Mouse (Mus musculus): Measurements from ENCODE around the gene Il15ra. TPM values are rescaled to one million over a fixed set of nuclear protein-coding genes. Genes with fewer than 3 reads are reported as not detected.

The Il15ra gene
- total and polyA plus RNA-seq, 2 experiments from 2014 or later = 1.00 to 1.3 TPM

DNA sequence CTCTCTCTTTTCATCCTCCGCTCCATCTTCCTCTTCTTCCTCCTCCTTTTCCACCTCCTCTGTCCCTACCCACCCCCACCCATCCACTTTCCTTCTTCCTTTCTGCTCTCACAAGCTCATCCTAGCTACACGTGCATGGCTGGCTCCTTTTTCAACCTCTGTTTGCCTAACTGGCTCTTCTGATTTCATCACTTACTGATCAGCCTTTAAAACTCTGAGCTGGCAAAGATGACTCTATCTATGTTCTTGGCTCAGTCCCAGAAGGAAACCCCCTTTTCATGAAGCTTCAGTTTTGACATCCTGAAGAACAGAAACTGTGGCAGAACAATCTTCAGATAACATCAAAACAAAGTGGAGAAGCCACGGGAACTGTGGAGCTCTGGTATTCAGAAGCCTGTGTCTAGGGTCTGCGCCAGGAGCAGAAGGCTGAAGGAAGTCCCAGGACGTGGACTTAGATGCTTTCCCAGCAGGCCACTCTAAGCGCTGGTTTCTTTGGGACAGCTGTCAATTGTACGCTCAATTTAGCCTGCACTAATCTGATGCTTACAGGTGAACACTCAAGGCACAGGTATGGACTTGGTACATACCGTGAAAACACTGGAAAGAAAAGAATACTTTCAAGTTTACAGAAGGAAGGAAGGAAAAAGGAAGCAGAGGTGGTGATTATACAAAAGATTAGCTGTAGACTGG lies 14.7 kb upstream of the Il15ra start:
- WGBS = 73% methylated on average over 8 of the region's 8 CpGs
- Histone ChIP-seq H3K9ac (no peak overlapping the region), H3K36me3 (ENCODE audit: insufficient read depth) (no peaks in the 10 kb centered on the region), H3K27me3 (ENCODE audit: insufficient read depth, low read length) (no peaks in the 10 kb centered on the region), H3K4me2 (ENCODE audit: low read depth) (no peak overlapping the region), H3K4me1 (ENCODE audit: insufficient read depth) (no peaks in the 10 kb centered on the region), H3K4me3 (ENCODE audit: low read depth, low read length) (no peak overlapping the region), H3K9me3 (ENCODE audit: low read length) (no peaks in the 10 kb centered on the region), H3K27ac (ENCODE audit: low read depth, low read length) (no peak overlapping the region)
- DNase-seq (no peak), ATAC-seq (no peak)
- TF ChIP-seq CTCF (IDR thresholded peaks at IDR 0.05; ENCODE audit: low read depth) = no peak

DNA sequence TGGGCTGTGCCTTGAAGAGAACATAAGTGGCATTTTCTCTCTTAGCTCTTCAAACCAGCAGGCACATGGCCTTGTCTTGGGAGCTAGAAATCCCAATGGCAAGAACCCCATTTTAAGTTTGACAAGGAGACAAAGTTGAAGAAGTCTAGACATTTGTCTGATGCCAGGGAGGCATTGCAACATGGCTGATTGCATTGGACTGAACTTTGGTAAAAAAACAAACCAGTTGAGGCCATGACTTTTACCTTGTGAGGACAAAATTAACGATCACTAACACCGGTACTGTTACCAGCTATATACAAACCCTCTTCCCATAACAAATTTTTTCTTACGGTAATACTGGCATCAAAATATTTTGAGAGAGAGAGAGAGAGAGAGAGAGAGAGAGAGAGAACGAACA lies 11.7 kb upstream of the Il15ra start:
- Histone ChIP-seq H3K9me3 (ENCODE audit: low read length) (no peaks in the 10 kb centered on the region), H3K36me3 (ENCODE audit: insufficient read depth) (no peaks in the 10 kb centered on the region), H3K4me2 (ENCODE audit: low read depth) (no peak overlapping the region), H3K4me1 (ENCODE audit: insufficient read depth) (no peaks in the 10 kb centered on the region), H3K4me3 (ENCODE audit: low read depth, low read length) (no peak overlapping the region), H3K27ac (ENCODE audit: low read depth, low read length) (no peak overlapping the region), H3K9ac (no peak overlapping the region), H3K27me3 (ENCODE audit: insufficient read depth, low read length) (no peaks in the 10 kb centered on the region)
- ATAC-seq (no peak), DNase-seq (no peak)
- WGBS = 92% methylated on average over 4 of the region's 4 CpGs
- no peak for TF ChIP-seq CTCF (IDR thresholded peaks at IDR 0.05; ENCODE audit: low read depth)

DNA sequence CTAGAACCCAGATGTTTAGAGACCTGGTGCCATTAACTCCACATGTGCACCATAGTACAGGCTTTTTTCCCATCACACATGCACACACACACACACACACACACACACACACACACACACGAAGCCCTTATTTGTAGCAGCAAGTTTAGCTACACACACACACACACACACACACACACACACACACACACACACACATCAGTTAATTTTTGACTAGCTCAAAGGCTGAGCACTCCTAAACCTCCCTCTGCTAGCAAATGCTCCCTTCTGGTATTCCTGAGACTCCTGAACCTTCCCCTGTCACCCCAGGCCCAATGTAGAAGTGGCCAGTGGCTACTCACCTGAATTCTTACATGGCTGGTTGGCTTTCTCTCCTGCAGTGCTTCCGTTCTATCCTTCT lies 11.0 kb upstream of the Il15ra start:
- H3K27me3 ChIP-seq (ENCODE audit: insufficient read depth, low read length) = no peaks in the 10 kb centered on the region
- no peak for TF ChIP-seq CTCF (IDR thresholded peaks at IDR 0.05; ENCODE audit: low read depth)
- no peaks in the 10 kb centered on the region for H3K9me3 ChIP-seq (ENCODE audit: low read length)
- H3K27ac ChIP-seq (ENCODE audit: low read depth, low read length) = no peak overlapping the region
- H3K36me3 ChIP-seq (ENCODE audit: insufficient read depth) = no peaks in the 10 kb centered on the region
- no peak overlapping the region for H3K9ac ChIP-seq
- no peak for DNase-seq
- H3K4me3 ChIP-seq (ENCODE audit: low read depth, low read length) = no peak overlapping the region
- WGBS = 77% methylated on average over 2 of the region's 2 CpGs
- H3K4me2 ChIP-seq (ENCODE audit: low read depth) = no peak overlapping the region
- no peak for ATAC-seq
- H3K4me1 ChIP-seq (ENCODE audit: insufficient read depth) = no peaks in the 10 kb centered on the region

DNA sequence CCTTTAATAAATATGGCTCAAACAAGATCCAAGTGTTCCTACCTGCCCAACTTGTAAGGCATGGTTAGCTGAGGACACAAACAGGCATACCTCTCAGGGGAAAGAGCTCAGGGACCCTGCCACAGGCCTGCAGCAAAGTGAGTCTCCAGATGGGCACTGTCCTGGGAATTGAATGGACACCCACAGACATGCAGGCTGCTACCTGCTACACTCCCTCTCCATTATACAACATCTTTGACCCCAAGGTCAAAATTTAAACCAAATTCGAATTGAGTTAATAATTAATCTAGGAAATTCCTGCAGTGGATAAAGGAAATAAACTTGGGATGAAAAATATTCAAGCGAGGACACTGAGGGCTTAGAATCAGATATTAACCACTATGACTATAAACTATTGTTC lies 9.2 kb upstream of the Il15ra start:
- no peak overlapping the region for H3K9ac ChIP-seq
- no peak overlapping the region for H3K4me3 ChIP-seq (ENCODE audit: low read depth, low read length)
- DNase-seq (no peak), ATAC-seq (no peak)
- H3K27ac ChIP-seq (ENCODE audit: low read depth, low read length) = no peak overlapping the region
- WGBS = 62% methylated on average over 2 of the region's 2 CpGs
- H3K36me3 ChIP-seq (ENCODE audit: insufficient read depth) = no peaks in the 10 kb centered on the region
- H3K9me3 ChIP-seq (ENCODE audit: low read length) = no peaks in the 10 kb centered on the region
- H3K4me1 ChIP-seq (ENCODE audit: insufficient read depth) = no peaks in the 10 kb centered on the region
- H3K27me3 ChIP-seq (ENCODE audit: insufficient read depth, low read length) = no peaks in the 10 kb centered on the region
- no peak overlapping the region for H3K4me2 ChIP-seq (ENCODE audit: low read depth)
- TF ChIP-seq CTCF (IDR thresholded peaks at IDR 0.05; ENCODE audit: low read depth) = no peak

GRCm38 (mm10) chr2:11698994-11699393 lies 6.1 kb upstream of the Il15ra start:
- ATAC-seq = no peak
- WGBS = 65% methylated on average over 5 of the region's 5 CpGs

GRCm38 (mm10) chr2:11699905-11700304 lies 5.2 kb upstream of the Il15ra start:
- Histone ChIP-seq H3K27ac (ENCODE audit: low read depth, low read length) (no peak overlapping the region), H3K4me2 (ENCODE audit: low read depth) (no peak overlapping the region), H3K9ac (no peak overlapping the region), H3K36me3 (ENCODE audit: insufficient read depth) (no peaks in the 10 kb centered on the region), H3K4me3 (ENCODE audit: low read depth, low read length) (no peak overlapping the region), H3K9me3 (ENCODE audit: low read length) (no peaks in the 10 kb centered on the region), H3K4me1 (ENCODE audit: insufficient read depth) (no peaks in the 10 kb centered on the region), H3K27me3 (ENCODE audit: insufficient read depth, low read length) (0 out of 2 replicates have a peak, but pooled peaks cover 4% of the 10 kb centered on the region)
- DNase-seq = no peak
- 86% methylated on average over 2 of the region's 2 CpGs for WGBS
- no peak for ATAC-seq
- TF ChIP-seq CTCF (IDR thresholded peaks at IDR 0.05; ENCODE audit: low read depth) = no peak

More at GRCm38 (mm10) chr2:11698994-11699393, 6.1 kb upstream of the Il15ra start:
- Histone ChIP-seq H3K4me2 (ENCODE audit: low read depth) (no peak overlapping the region), H3K36me3 (ENCODE audit: insufficient read depth) (no peaks in the 10 kb centered on the region), H3K27ac (ENCODE audit: low read depth, low read length) (no peak overlapping the region), H3K4me1 (ENCODE audit: insufficient read depth) (no peaks in the 10 kb centered on the region), H3K4me3 (ENCODE audit: low read depth, low read length) (no peak overlapping the region), H3K27me3 (ENCODE audit: insufficient read depth, low read length) (no peaks in the 10 kb centered on the region), H3K9me3 (ENCODE audit: low read length) (no peaks in the 10 kb centered on the region), H3K9ac (no peak overlapping the region)
- DNase-seq = no peak
- no peak for TF ChIP-seq CTCF (IDR thresholded peaks at IDR 0.05; ENCODE audit: low read depth)

GRCm38 (mm10) chr2:11706030-11706745 lies 1.1 kb downstream of the Il15ra start:
- no peak for TF ChIP-seq CTCF (IDR thresholded peaks at IDR 0.05; ENCODE audit: low read depth)
- ATAC-seq (peak; percentile 59), DNase-seq (peak; percentile 4)
- Histone ChIP-seq H3K4me1 (ENCODE audit: insufficient read depth) (peaks cover 7% of the 10 kb centered on the region; the same call in 1 of the 2 replicates), H3K27me3 (ENCODE audit: insufficient read depth, low read length) (0 out of 2 replicates have a peak, but pooled peaks cover 4% of the 10 kb centered on the region), H3K4me2 (ENCODE audit: low read depth) (peak overlapping the region; percentile 99), H3K9ac (peak overlapping the region; percentile 51; the same call in 1 of the 2 replicates), H3K4me3 (ENCODE audit: low read depth, low read length) (peak overlapping the region; percentile 49), H3K27ac (ENCODE audit: low read depth, low read length) (no peak overlapping the region), H3K36me3 (ENCODE audit: insufficient read depth) (no peaks in the 10 kb centered on the region), H3K9me3 (ENCODE audit: low read length) (no peaks in the 10 kb centered on the region)
- 3% methylated on average over 28 of the region's 28 CpGs for WGBS
